Mouse (Mus musculus): ENCODE results near the gene Uba7. TPM values are rescaled to one million over a fixed set of nuclear protein-coding genes. Genes with fewer than 3 reads are reported as not detected.

The Uba7 gene
- polyA plus RNA-seq, 1 experiment from 2014 or later: 28.0 TPM

GRCm38 (mm10) chr9:107962916-107963315, 12.4 kb upstream of the Uba7 start:
- Histone ChIP-seq H3K36me3 (peaks cover 50% of the 10 kb centered on the region), H3K27me3 (no peaks in the 10 kb centered on the region), H3K9ac (no peak overlapping the region), H3K4me3 (replicated peaks) (no peak overlapping the region), H3K27ac (replicated peaks) (no peak overlapping the region), H3K9me3 (replicated peaks) (no peaks in the 10 kb centered on the region), H3K4me1 (no peaks in the 10 kb centered on the region), H3K4me2 (replicated peaks) (no peak overlapping the region)
- ATAC-seq (ENCODE audit: insufficient number of reproducible peaks, low FRiP score, low TSS enrichment, low read depth): no peak
- 92% methylated on average over 9 of the region's 9 CpGs for WGBS

- Histone ChIP-seq H3K9ac (no peak overlapping the region), H3K36me3 (peaks cover 46% of the 10 kb centered on the region), H3K27me3 (no peaks in the 10 kb centered on the region), H3K4me1 (no peaks in the 10 kb centered on the region), H3K4me2 (replicated peaks) (no peak overlapping the region), H3K4me3 (replicated peaks) (no peak overlapping the region), H3K27ac (replicated peaks) (no peak overlapping the region), H3K9me3 (replicated peaks) (no peaks in the 10 kb centered on the region)
- ATAC-seq (ENCODE audit: insufficient number of reproducible peaks, low FRiP score, low TSS enrichment, low read depth): no peak; the same call in 1 of the 2 replicates
- 15% methylated on average over 5 of the region's 5 CpGs for WGBS
Observed at GRCm38 (mm10) chr9:107963700-107964099, 11.6 kb upstream of the Uba7 start.

- peaks cover 55% of the 10 kb centered on the region; the same call in 1 of the 2 replicates for H3K36me3 ChIP-seq
Observed at GRCm38 (mm10) chr9:107964681-107965080, 10.6 kb upstream of the Uba7 start.

GRCm38 (mm10) chr9:107966676-107967075, 8.6 kb upstream of the Uba7 start:
- ATAC-seq (ENCODE audit: insufficient number of reproducible peaks, low FRiP score, low TSS enrichment, low read depth): no peak
- H3K36me3 ChIP-seq: peaks cover 46% of the 10 kb centered on the region; the same call in 1 of the 2 replicates
- H3K27ac ChIP-seq (replicated peaks): no peak overlapping the region
- 85% methylated on average over 10 of the region's 10 CpGs for WGBS
- no peak overlapping the region for H3K4me3 ChIP-seq (replicated peaks)
- no peaks in the 10 kb centered on the region for H3K4me1 ChIP-seq
- H3K9me3 ChIP-seq (replicated peaks): no peaks in the 10 kb centered on the region
- no peaks in the 10 kb centered on the region for H3K27me3 ChIP-seq
- H3K9ac ChIP-seq: no peak overlapping the region
- H3K4me2 ChIP-seq (replicated peaks): no peak overlapping the region

More at GRCm38 (mm10) chr9:107964681-107965080, 10.6 kb upstream of the Uba7 start:
- Histone ChIP-seq H3K27ac (replicated peaks) (no peak overlapping the region), H3K4me3 (replicated peaks) (no peak overlapping the region), H3K27me3 (no peaks in the 10 kb centered on the region), H3K4me1 (no peaks in the 10 kb centered on the region), H3K9me3 (replicated peaks) (no peaks in the 10 kb centered on the region), H3K4me2 (replicated peaks) (no peak overlapping the region), H3K9ac (no peak overlapping the region)
- ATAC-seq (ENCODE audit: insufficient number of reproducible peaks, low FRiP score, low TSS enrichment, low read depth): no peak
- 92% methylated on average over 9 of the region's 9 CpGs for WGBS

- no peaks in the 10 kb centered on the region for H3K4me1 ChIP-seq
- H3K9me3 ChIP-seq (replicated peaks): no peaks in the 10 kb centered on the region
- H3K9ac ChIP-seq: no peak overlapping the region
- H3K27ac ChIP-seq (replicated peaks): no peak overlapping the region
- no peak for ATAC-seq (ENCODE audit: insufficient number of reproducible peaks, low FRiP score, low TSS enrichment, low read depth)
- H3K4me3 ChIP-seq (replicated peaks): no peak overlapping the region
- 74% methylated on average over 6 of the region's 6 CpGs for WGBS
- H3K4me2 ChIP-seq (replicated peaks): no peak overlapping the region
- peaks cover 40% of the 10 kb centered on the region; the same call in 1 of the 2 replicates for H3K36me3 ChIP-seq
- no peaks in the 10 kb centered on the region for H3K27me3 ChIP-seq
Observed at GRCm38 (mm10) chr9:107967437-107967836, 7.9 kb upstream of the Uba7 start.

- 91% methylated on average over 7 of the region's 7 CpGs for WGBS
- ATAC-seq (ENCODE audit: insufficient number of reproducible peaks, low FRiP score, low TSS enrichment, low read depth): no peak
- no peaks in the 10 kb centered on the region for H3K9me3 ChIP-seq (replicated peaks)
- H3K27me3 ChIP-seq: no peaks in the 10 kb centered on the region
- no peak overlapping the region for H3K4me3 ChIP-seq (replicated peaks)
- peaks cover 33% of the 10 kb centered on the region; the same call in 1 of the 2 replicates for H3K36me3 ChIP-seq
- no peaks in the 10 kb centered on the region for H3K4me1 ChIP-seq
- H3K9ac ChIP-seq: no peak overlapping the region
- H3K27ac ChIP-seq (replicated peaks): no peak overlapping the region
- H3K4me2 ChIP-seq (replicated peaks): no peak overlapping the region
Observed at GRCm38 (mm10) chr9:107968531-107968930, 6.8 kb upstream of the Uba7 start.

- ATAC-seq (ENCODE audit: insufficient number of reproducible peaks, low FRiP score, low TSS enrichment, low read depth): no peak
- H3K9ac ChIP-seq: no peak overlapping the region
- WGBS: 85% methylated on average over 5 of the region's 5 CpGs
- no peak overlapping the region for H3K27ac ChIP-seq (replicated peaks)
- no peak overlapping the region for H3K4me3 ChIP-seq (replicated peaks)
- peaks cover 2% of the 10 kb centered on the region; the same call in 1 of the 2 replicates for H3K4me1 ChIP-seq
- peaks cover 22% of the 10 kb centered on the region; the same call in 1 of the 2 replicates for H3K36me3 ChIP-seq
- no peaks in the 10 kb centered on the region for H3K27me3 ChIP-seq
- no peak overlapping the region for H3K4me2 ChIP-seq (replicated peaks)
- H3K9me3 ChIP-seq (replicated peaks): no peaks in the 10 kb centered on the region
Observed at GRCm38 (mm10) chr9:107970311-107970710, 5.0 kb upstream of the Uba7 start.

- Histone ChIP-seq H3K4me1 (peaks cover 7% of the 10 kb centered on the region; the same call in 1 of the 2 replicates), H3K9me3 (replicated peaks) (no peaks in the 10 kb centered on the region), H3K9ac (no peak overlapping the region), H3K4me2 (replicated peaks) (no peak overlapping the region), H3K27ac (replicated peaks) (no peak overlapping the region), H3K36me3 (peaks cover 22% of the 10 kb centered on the region; the same call in 1 of the 2 replicates), H3K27me3 (no peaks in the 10 kb centered on the region), H3K4me3 (replicated peaks) (no peak overlapping the region)
- 71% methylated on average over 8 of the region's 8 CpGs for WGBS
- ATAC-seq (ENCODE audit: insufficient number of reproducible peaks, low FRiP score, low TSS enrichment, low read depth): no peak
Observed at GRCm38 (mm10) chr9:107971690-107972541, 3.4 kb upstream of the Uba7 start.

GRCm38 (mm10) chr9:107974491-107975171, 674 bp upstream of the Uba7 start:
- Histone ChIP-seq H3K36me3 (peaks cover 12% of the 10 kb centered on the region; the same call in 1 of the 2 replicates), H3K9ac (no peak overlapping the region), H3K4me3 (replicated peaks) (no peak overlapping the region), H3K4me1 (peaks cover 7% of the 10 kb centered on the region; the same call in 1 of the 2 replicates), H3K27me3 (no peaks in the 10 kb centered on the region), H3K4me2 (replicated peaks) (no peak overlapping the region), H3K9me3 (replicated peaks) (no peaks in the 10 kb centered on the region), H3K27ac (replicated peaks) (peak overlapping the region; percentile 28; the same call in 1 of the 2 replicates)
- 79% methylated on average over 10 of the region's 10 CpGs for whole genome bisulfite sequencing
- no peak for ATAC-seq (ENCODE audit: insufficient number of reproducible peaks, low FRiP score, low TSS enrichment, low read depth)

GRCm38 (mm10) chr9:107978815-107979214, 3.5 kb downstream of the Uba7 start:
- no peaks in the 10 kb centered on the region for H3K36me3 ChIP-seq
- peaks cover 47% of the 10 kb centered on the region for H3K4me1 ChIP-seq
- H3K4me2 ChIP-seq (replicated peaks): no peak overlapping the region
- 89% methylated on average over 12 of the region's 12 CpGs for WGBS
- H3K27me3 ChIP-seq: no peaks in the 10 kb centered on the region
- ATAC-seq (ENCODE audit: insufficient number of reproducible peaks, low FRiP score, low TSS enrichment, low read depth): no peak
- no peak overlapping the region for H3K4me3 ChIP-seq (replicated peaks)
- H3K27ac ChIP-seq (replicated peaks): no peak overlapping the region
- no peak overlapping the region for H3K9ac ChIP-seq
- H3K9me3 ChIP-seq (replicated peaks): no peaks in the 10 kb centered on the region
